Mouse (Mus musculus): ENCODE data around the gene Agap1. TPM values are rescaled to one million over a fixed set of nuclear protein-coding genes. Genes with fewer than 3 reads are reported as not detected.

Gene Agap1
- polyA plus RNA-seq, 1 experiment from 2014 or later: 31.9 TPM

DNA sequence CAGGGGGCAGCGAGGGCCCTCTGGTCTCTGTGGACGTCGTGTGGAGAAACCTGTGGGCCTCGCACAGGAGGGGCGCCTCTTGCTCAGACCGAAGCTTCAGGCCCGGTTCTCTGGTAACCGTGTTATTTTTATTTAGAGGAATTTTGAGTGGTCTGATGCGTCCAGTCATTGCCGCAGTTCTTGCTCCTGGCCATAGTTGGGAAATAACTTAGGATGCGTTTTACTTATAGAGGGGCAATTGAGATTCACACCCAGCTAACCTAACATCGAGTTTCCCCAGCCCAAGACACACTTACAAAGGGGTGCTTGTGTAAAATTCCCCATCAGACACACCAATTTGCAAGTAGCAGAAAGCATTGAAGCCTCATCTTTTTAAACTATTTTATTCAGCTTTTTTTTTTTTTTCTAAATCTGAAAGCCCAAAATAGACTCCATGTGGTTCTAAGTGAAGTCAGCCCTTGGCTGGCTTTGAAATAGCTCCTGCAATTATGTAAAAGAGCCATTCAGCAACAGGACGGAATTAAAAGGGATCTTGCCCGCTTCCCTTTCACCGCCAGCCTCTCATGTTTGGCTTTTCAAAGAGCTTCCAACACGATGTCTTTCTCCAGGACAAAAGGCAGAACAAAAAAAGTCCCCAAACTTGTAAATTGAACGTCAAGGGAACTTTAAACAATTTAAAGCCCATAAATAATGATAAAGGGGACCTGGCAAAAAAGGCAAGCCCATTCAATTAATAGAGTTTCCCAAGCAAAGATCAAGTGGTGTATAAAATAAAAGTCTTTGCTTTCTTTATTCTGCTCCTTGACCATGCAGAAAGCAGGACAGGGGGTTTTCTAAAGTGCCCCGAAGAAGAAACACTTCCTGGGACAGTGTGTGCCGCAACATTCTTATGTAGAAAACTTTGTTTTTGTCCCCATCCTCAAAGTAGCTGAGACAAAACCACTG, 480.0 kb downstream of the Agap1 start:
- Histone ChIP-seq H3K9me3 (ENCODE audit: control insufficient read depth, low read length) (no peaks in the 10 kb centered on the region), H3K27ac (ENCODE audit: low read depth, low read length) (no peak overlapping the region), H3K4me2 (ENCODE audit: low read length) (no peak overlapping the region; the same call in none of the 2 replicates), H3K36me3 (ENCODE audit: control insufficient read depth, insufficient read depth, low read length) (no peaks in the 10 kb centered on the region), H3K4me1 (ENCODE audit: control insufficient read depth, insufficient read depth, low read depth, low read length) (peaks cover 17% of the 10 kb centered on the region), H3K9ac (ENCODE audit: low read depth, low read length) (no peak overlapping the region), H3K4me3 (ENCODE audit: low read length) (no peak overlapping the region), H3K27me3 (replicated peaks; ENCODE audit: control insufficient read depth, insufficient read depth, low read length) (peaks cover 38% of the 10 kb centered on the region)
- ATAC-seq: peak; percentile 21; the same call in 1 of the 2 replicates
- 9% methylated on average over 19 of the region's 19 CpGs for WGBS

DNA sequence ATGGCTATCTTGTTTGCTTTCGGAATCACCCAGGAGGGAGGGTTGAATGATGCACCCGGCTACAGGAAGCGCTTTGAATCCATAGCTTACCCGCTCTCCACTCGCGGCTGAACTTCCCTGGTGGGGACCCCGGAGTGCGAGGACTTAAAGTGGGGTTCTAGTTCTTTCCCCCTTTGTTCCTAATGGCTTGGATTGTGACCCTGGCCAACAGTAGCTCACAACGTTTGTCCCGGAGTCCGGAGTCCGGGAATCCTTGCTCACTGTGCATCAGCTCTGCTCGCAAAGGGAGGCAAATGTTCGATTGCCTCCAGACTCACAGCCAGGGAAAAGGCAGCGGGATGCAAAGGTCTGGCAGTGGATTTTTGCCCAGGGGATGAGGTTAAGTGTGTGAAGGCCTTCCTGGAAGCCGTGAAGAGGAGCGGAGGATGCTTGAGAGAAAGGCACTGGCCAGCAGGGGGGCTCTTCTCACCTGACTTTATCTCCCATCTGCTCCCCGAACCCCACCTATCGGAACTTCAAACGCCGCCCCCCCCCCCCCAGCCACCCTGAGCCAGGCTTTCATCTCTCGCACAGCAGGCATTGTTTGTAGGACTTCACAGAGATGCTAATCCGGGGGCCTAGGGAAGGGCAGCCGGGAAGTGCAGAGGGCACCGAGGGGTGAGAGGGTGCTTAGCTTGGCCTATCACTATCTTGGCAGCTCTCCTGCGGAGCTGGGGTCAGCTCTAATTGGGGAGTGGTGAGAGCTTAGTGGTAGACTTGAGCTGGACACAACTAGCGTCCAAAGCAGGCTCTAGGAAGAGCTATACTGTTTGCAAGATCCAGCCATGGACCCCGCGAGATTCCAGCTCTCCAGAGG, 481.1 kb downstream of the Agap1 start:
- ATAC-seq: no peak
- Histone ChIP-seq H3K27ac (ENCODE audit: low read depth, low read length) (no peak overlapping the region), H3K4me3 (ENCODE audit: low read length) (no peak overlapping the region), H3K27me3 (replicated peaks; ENCODE audit: control insufficient read depth, insufficient read depth, low read length) (peaks cover 46% of the 10 kb centered on the region), H3K36me3 (ENCODE audit: control insufficient read depth, insufficient read depth, low read length) (no peaks in the 10 kb centered on the region), H3K9ac (ENCODE audit: low read depth, low read length) (no peak overlapping the region), H3K4me1 (ENCODE audit: control insufficient read depth, insufficient read depth, low read depth, low read length) (peaks cover 8% of the 10 kb centered on the region), H3K4me2 (ENCODE audit: low read length) (no peak overlapping the region), H3K9me3 (ENCODE audit: control insufficient read depth, low read length) (no peaks in the 10 kb centered on the region)
- 4% methylated on average over 29 of the region's 29 CpGs for WGBS

DNA sequence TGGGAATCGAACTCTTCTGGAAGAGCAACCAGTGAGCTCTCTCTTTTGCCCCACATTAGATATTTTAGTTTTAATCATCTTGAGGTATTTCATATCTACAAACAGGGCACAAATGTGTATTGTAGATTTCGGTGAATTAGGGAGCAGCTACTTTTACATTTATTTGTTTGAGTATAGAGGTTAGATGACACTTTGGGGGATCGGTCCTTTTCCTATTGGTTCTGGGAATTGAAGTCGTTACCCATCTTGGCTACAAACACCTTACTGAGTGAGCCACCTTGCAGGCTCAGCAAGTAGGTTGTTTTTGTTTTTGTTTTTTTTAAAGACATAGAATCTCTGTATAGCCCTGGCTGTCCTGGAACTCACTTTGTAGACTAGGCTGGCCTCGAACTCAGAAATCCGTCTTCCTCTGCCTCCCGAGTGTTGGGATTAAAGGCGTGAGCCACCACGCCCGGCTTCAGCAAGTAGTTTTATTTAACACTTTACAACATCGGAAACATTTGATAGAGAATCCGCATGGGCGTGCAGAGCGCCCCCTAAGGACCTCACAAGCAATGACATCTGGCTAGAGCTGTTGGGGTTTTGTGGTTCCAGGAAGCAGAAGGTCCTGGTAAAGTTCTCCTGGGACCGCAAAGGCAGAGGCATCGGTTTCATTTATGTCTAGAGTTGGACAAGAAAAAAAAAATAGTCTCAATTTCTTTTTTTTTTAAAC, 484.4 kb downstream of the Agap1 start:
- Histone ChIP-seq H3K36me3 (ENCODE audit: control insufficient read depth, insufficient read depth, low read length) (no peaks in the 10 kb centered on the region), H3K4me1 (ENCODE audit: control insufficient read depth, insufficient read depth, low read depth, low read length) (peaks cover 7% of the 10 kb centered on the region), H3K27me3 (replicated peaks; ENCODE audit: control insufficient read depth, insufficient read depth, low read length) (peaks cover 48% of the 10 kb centered on the region), H3K9me3 (ENCODE audit: control insufficient read depth, low read length) (no peaks in the 10 kb centered on the region), H3K4me3 (ENCODE audit: low read length) (no peak overlapping the region), H3K4me2 (ENCODE audit: low read length) (no peak overlapping the region), H3K9ac (ENCODE audit: low read depth, low read length) (no peak overlapping the region), H3K27ac (ENCODE audit: low read depth, low read length) (no peak overlapping the region)
- WGBS: 34% methylated on average over 16 of the region's 16 CpGs
- ATAC-seq: no peak

DNA sequence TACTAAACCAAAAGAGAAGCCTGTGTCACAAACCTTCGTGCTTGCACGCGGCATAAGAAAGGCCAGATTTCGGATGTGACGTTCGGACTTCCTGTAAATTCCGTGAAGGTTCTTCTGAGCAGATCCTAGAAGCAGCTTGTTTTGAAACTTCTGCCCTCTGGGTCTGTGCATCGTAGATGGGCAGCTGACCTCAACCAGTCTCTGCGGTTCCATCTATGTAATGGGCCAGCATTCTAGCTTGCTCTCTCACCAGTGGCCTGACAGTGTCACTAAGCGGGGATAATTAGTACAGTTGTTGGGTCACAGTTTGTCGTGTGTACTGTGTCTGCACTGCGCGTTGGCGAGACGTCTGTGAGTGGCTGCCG, 485.0 kb downstream of the Agap1 start:
- no peak overlapping the region for H3K4me2 ChIP-seq (ENCODE audit: low read length)
- peaks cover 7% of the 10 kb centered on the region for H3K4me1 ChIP-seq (ENCODE audit: control insufficient read depth, insufficient read depth, low read depth, low read length)
- no peaks in the 10 kb centered on the region for H3K9me3 ChIP-seq (ENCODE audit: control insufficient read depth, low read length)
- no peak for ATAC-seq
- H3K27me3 ChIP-seq (replicated peaks; ENCODE audit: control insufficient read depth, insufficient read depth, low read length): peaks cover 50% of the 10 kb centered on the region
- no peak overlapping the region for H3K27ac ChIP-seq (ENCODE audit: low read depth, low read length)
- no peak overlapping the region for H3K9ac ChIP-seq (ENCODE audit: low read depth, low read length)
- no peak overlapping the region for H3K4me3 ChIP-seq (ENCODE audit: low read length)
- 32% methylated on average over 16 of the region's 16 CpGs for whole genome bisulfite sequencing
- H3K36me3 ChIP-seq (ENCODE audit: control insufficient read depth, insufficient read depth, low read length): no peaks in the 10 kb centered on the region

DNA sequence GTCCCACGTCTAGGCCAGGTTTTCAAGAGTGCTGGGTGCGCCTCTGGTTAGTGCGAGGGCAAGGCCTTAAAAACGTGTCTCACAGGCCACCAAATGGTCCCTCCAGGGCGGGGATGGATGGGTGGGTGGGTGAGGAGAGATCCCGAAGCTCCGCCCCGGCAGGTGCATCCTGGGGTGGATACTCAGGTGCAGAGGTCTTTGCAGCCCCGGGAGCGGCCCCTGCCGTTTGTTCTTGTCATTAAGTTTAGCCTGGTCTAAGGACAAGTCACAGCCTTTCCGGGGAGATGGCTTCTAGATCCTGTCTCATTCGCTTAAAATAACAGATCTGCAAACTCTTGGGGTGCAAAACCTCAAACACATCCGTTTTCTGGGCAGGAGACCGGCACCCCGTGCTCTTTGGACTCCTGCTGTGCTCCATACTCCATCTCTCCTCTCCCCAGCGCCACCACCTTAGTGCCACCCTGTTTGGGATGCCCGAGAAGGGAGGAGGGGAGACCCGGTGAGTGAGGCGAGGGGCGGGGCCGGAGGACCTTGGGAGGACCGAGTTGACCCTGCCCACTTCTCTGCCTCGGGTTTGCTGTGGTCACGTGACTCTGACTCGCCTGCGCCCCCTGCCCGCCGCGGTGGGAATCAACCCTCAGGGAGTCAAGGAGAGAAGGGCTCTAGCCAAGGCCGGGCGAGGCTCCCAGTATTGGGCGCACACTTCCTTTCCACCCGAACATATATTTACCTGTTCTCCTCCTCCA, 485.5 kb downstream of the Agap1 start:
- 5% methylated on average over 32 of the region's 34 CpGs for whole genome bisulfite sequencing
- H3K4me3 ChIP-seq (ENCODE audit: low read length): no peak overlapping the region
- H3K36me3 ChIP-seq (ENCODE audit: control insufficient read depth, insufficient read depth, low read length): no peaks in the 10 kb centered on the region
- peaks cover 52% of the 10 kb centered on the region for H3K27me3 ChIP-seq (replicated peaks; ENCODE audit: control insufficient read depth, insufficient read depth, low read length)
- H3K4me2 ChIP-seq (ENCODE audit: low read length): peak overlapping the region; percentile 30
- no peak; the same call in 1 of the 2 replicates for ATAC-seq
- no peak overlapping the region for H3K9ac ChIP-seq (ENCODE audit: low read depth, low read length)
- peaks cover 7% of the 10 kb centered on the region for H3K4me1 ChIP-seq (ENCODE audit: control insufficient read depth, insufficient read depth, low read depth, low read length)
- no peaks in the 10 kb centered on the region for H3K9me3 ChIP-seq (ENCODE audit: control insufficient read depth, low read length)
- H3K27ac ChIP-seq (ENCODE audit: low read depth, low read length): no peak overlapping the region

DNA sequence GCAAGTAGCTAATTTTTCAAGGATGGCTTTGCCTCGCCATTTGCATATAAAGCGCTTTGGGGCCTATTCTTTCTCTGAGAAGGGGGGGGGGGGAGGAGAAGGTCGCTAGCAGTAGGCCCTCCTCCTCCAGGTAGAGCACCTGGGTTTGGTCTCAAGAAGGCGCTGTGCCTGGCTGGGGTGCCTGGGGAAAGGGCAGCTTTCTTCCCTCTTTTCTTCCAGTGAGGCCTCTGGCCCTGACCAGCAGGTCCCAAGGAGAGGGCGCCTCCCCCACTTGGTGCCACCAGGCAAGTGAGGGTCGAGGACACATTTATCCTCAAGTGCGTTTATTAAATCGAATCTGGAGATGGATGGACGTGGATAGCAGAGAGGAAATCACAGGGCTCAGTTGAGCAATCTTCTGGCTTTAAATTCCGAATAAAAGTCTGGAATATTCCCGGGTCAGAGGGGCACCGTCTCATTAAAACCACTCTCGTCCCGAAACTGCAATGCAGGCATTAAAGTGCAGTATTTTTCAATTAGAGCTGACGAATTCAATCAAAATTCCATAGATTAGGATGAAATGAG, 486.4 kb downstream of the Agap1 start:
- Histone ChIP-seq H3K27me3 (replicated peaks; ENCODE audit: control insufficient read depth, insufficient read depth, low read length) (peaks cover 53% of the 10 kb centered on the region), H3K9ac (ENCODE audit: low read depth, low read length) (no peak overlapping the region), H3K27ac (ENCODE audit: low read depth, low read length) (no peak overlapping the region), H3K9me3 (ENCODE audit: control insufficient read depth, low read length) (no peaks in the 10 kb centered on the region), H3K4me3 (ENCODE audit: low read length) (no peak overlapping the region), H3K4me2 (ENCODE audit: low read length) (peak overlapping the region; percentile 70), H3K4me1 (ENCODE audit: control insufficient read depth, insufficient read depth, low read depth, low read length) (peaks cover 7% of the 10 kb centered on the region), H3K36me3 (ENCODE audit: control insufficient read depth, insufficient read depth, low read length) (no peaks in the 10 kb centered on the region)
- ATAC-seq: no peak
- 12% methylated on average over 15 of the region's 15 CpGs for WGBS

DNA sequence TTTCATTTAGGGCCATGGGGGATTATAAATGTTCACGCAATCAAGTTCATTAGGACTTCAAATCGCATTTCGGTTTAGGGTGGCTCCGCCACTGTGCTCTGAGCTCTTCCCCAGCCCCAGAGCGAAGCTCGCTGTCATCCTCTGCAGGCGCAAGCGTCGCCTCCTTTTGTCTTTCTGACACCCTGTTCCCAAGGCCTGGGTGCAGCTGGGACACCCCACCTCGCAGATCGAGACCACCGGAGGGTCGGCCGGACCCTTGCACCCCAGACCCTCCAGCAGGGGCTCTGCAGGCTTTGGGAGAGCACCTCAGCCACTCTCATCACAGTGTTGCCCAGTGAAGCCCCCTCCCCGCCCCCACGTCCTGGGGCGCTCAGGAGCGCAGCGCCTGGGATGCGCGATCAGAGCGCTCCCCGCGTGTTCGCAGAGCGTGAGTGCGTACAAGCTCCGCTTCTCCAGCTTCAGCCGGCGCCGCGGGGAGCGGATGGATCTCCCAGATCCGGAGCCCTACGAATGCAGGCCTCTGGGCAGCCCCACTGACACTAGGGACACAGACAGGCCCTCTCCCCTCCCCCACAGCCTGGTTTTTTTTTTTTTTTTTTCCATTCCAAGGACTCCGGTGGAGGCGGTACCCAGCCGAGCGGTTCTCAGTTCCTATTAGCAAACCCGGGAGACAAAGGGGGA, 487.2 kb downstream of the Agap1 start:
- peaks cover 46% of the 10 kb centered on the region for H3K27me3 ChIP-seq (replicated peaks; ENCODE audit: control insufficient read depth, insufficient read depth, low read length)
- under 1% methylated on average over 40 of the region's 40 CpGs for WGBS
- peaks cover 7% of the 10 kb centered on the region for H3K4me1 ChIP-seq (ENCODE audit: control insufficient read depth, insufficient read depth, low read depth, low read length)
- H3K9ac ChIP-seq (ENCODE audit: low read depth, low read length): peak overlapping the region; percentile 60
- H3K9me3 ChIP-seq (ENCODE audit: control insufficient read depth, low read length): no peaks in the 10 kb centered on the region
- 0 out of 2 replicates have a peak overlapping the region, but pooled peaks have one; percentile 49 for H3K27ac ChIP-seq (ENCODE audit: low read depth, low read length)
- peak overlapping the region; percentile 38 for H3K4me3 ChIP-seq (ENCODE audit: low read length)
- peak overlapping the region; percentile 70 for H3K4me2 ChIP-seq (ENCODE audit: low read length)
- peak; percentile 34; the same call in 1 of the 2 replicates for ATAC-seq
- no peaks in the 10 kb centered on the region for H3K36me3 ChIP-seq (ENCODE audit: control insufficient read depth, insufficient read depth, low read length)
